Mouse (Mus musculus) kidney, embryonic 14.5 days (tissue): ENCODE data around the gene Meox2. TPM values are rescaled to one million over a fixed set of nuclear protein-coding genes. Genes with fewer than 3 reads are reported as not detected.

ENCODE experiments used
- ATAC-seq: fragments of 200-750 bp; cut with Nextera tagmentation; 2 replicates; pipeline ENCODE4 v1.8.0; 2017; ENCODE audit warnings: moderate number of reproducible peaks, mild to moderate bottlenecking, moderate TSS enrichment, moderate library complexity; ENCODE audit not compliant: low FRiP score, low TSS enrichment
- H3K27ac ChIP-seq: fragments of 300-500 bp; sonication (generic); 2 replicates; pipeline ENCODE4 v1.5.1; 2014; ENCODE audit warnings: low read depth, mild to moderate bottlenecking, low read length, moderate library complexity, mixed read lengths
- H3K27me3 ChIP-seq: fragments of 300-500 bp; sonication (generic); 2 replicates; pipeline ENCODE4 v1.6.1; 2014; ENCODE audit warnings: mild to moderate bottlenecking, low read length; ENCODE audit not compliant: control insufficient read depth, insufficient read depth
- H3K36me3 ChIP-seq: fragments of 300-500 bp; sonication (generic); 2 replicates; pipeline ENCODE4 v1.6.1; 2014; ENCODE audit warnings: low read length, mixed read lengths; ENCODE audit not compliant: control insufficient read depth, insufficient read depth
- H3K4me1 ChIP-seq: fragments of 300-500 bp; sonication (generic); 2 replicates; pipeline ENCODE4 v1.6.1; 2014; ENCODE audit warnings: low read length, mixed read lengths; ENCODE audit not compliant: control insufficient read depth, insufficient read depth
- H3K4me2 ChIP-seq: fragments of 300-500 bp; sonication (generic); replicated peaks from 2 replicates; pipeline ENCODE4 v1.6.1; 2014; ENCODE audit warnings: low read depth, mild to moderate bottlenecking, low read length
- H3K4me3 ChIP-seq: fragments of 300-500 bp; sonication (generic); 2 replicates; pipeline ENCODE4 v1.5.1; 2014; ENCODE audit warnings: mild to moderate bottlenecking, low read length
- H3K9ac ChIP-seq: fragments of 300-500 bp; sonication (generic); 2 replicates; pipeline ENCODE4 v1.6.1; 2014; ENCODE audit warnings: low read depth, mild to moderate bottlenecking, low read length, moderate library complexity
- H3K9me3 ChIP-seq: fragments of 300-500 bp; sonication (generic); 2 replicates; pipeline ENCODE4 v1.6.1; 2016; ENCODE audit warnings: low read length; ENCODE audit not compliant: control insufficient read depth
- WGBS: fragments of 180-500 bp; shearing (Covaris S2); extraction: QIAGEN DNeasy Blood & Tissue Kit; methylation state at CpG from one replicate; pipeline ENCODE4 v1.1.7; 2014; 5-methylcytosine and 5-hydroxymethylcytosine counted together
- polyA plus RNA-seq: library from polyadenylated mRNA; unstranded; fragments of >200 nt; fragmentation: Nextera tagmentation; extraction: Ambion mirVana; gene quantifications from 2 replicates; pipeline ENCODE4 v1.2.1, GENCODE M21; 2014

Meox2 gene
- polyA plus RNA-seq, 1 experiment from 2014 or later = 13.6 TPM

DNA sequence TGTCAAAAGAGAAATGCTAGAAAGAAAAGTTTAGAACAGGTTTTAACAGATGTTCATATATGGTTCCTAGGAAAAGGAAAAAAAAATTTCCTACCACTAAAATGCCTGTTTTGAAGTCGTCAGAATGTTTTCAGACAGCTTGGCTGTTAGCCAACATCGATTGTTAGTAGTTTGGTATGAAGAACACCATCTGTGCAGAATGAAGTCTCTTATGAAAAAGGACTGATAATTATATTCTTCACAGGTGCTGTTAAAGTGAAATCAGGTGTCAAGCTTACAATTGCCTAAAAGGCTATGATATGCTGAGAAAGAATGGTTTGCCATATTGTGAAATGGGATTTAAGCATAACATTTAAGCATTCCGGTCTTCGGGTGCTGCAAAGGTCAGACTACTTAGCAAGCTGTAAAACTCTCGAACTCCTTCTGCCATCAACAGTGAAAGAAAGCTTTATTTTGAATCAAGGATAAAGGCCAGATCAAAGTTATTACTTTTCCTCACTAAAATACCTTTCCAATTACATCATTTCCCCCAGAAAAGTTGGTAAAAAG, 80.7 kb downstream of the Meox2 start:
- WGBS = 49% methylated on average over 5 of the region's 5 CpGs
- no peaks in the 10 kb centered on the region for H3K36me3 ChIP-seq
- H3K4me3 ChIP-seq = no peak overlapping the region
- H3K4me2 ChIP-seq = no peak overlapping the region
- no peak overlapping the region for H3K9ac ChIP-seq
- H3K9me3 ChIP-seq = no peaks in the 10 kb centered on the region
- no peaks in the 10 kb centered on the region for H3K4me1 ChIP-seq
- ATAC-seq = no peak
- H3K27ac ChIP-seq = no peak overlapping the region
- H3K27me3 ChIP-seq = no peaks in the 10 kb centered on the region

Other genes starting within 250 kb of the Meox2 start
- gene Agmo, start 133.1 kb downstream of the Meox2 start, polyA plus RNA-seq = 0.09 and 0.39 TPM in 2 replicates